Mouse (Mus musculus) gonadal fat pad, adult 2 months (tissue): ENCODE data around the gene Fbxo17. TPM values are rescaled to one million over a fixed set of nuclear protein-coding genes. Genes with fewer than 3 reads are reported as not detected.
A peak's percentile ranks its signal among the peaks of the same experiment; 100 is the strongest.
"Not testable (repeated sequence)": the region's sequence is repeated elsewhere in the genome, so short reads cannot be mapped to it uniquely, and the experiment has no call there.

ENCODE experiments used
- DNase-seq: peaks from one replicate; pipeline ENCODE4 v3.0.0-alpha.2; 2012; ENCODE audit warnings: low read depth
- polyA plus RNA-seq: library from polyadenylated mRNA; depleted of rRNA; stranded (reverse); fragments of >200 nt; gene quantifications from 2 replicates; pipeline ENCODE4 v1.2.3, GENCODE M21; 2012; rRNA removed

The Fbxo17 gene
- 1.5 and 1.6 TPM in 2 replicates for polyA plus RNA-seq

- no peak for DNase-seq
These were observed at the start of gene Fbxo17 for GRCm38 (mm10) chr7:28716590-28717281. TSS of gene Fbxo17 (plus strand) at chr7:28716804.

- no peak for DNase-seq
These were observed 45.4 kb upstream of the Fbxo17 start for GRCm38 (mm10) chr7:28671172-28671571.

- no peak for DNase-seq
These were observed 44.3 kb upstream of the Fbxo17 start for GRCm38 (mm10) chr7:28672276-28672675.

GRCm38 (mm10) chr7:28672786-28673185 lies 43.8 kb upstream of the Fbxo17 start:
- not testable (repeated sequence) for DNase-seq

- DNase-seq, result no peak
These were observed 41.6 kb upstream of the Fbxo17 start for GRCm38 (mm10) chr7:28674994-28675393.

- no peak for DNase-seq
These were observed 40.9 kb upstream of the Fbxo17 start for GRCm38 (mm10) chr7:28675746-28676145.

- no peak for DNase-seq
These were observed 39.6 kb upstream of the Fbxo17 start for GRCm38 (mm10) chr7:28676811-28677541.

- DNase-seq, result no peak
These were observed 39.0 kb upstream of the Fbxo17 start for GRCm38 (mm10) chr7:28677624-28678023.

- DNase-seq, result no peak
These were observed 25.5 kb upstream of the Fbxo17 start for GRCm38 (mm10) chr7:28691075-28691474.

- DNase-seq, result no peak
These were observed 23.9 kb upstream of the Fbxo17 start, which contains the start of gene Fbxo27 for GRCm38 (mm10) chr7:28692545-28693320. TSS of gene Fbxo27 (plus strand) at chr7:28692849.

- DNase-seq, result peak; percentile 90
These were observed 23.2 kb upstream of the Fbxo17 start for GRCm38 (mm10) chr7:28693321-28693966.

- DNase-seq, result no peak
These were observed 22.2 kb upstream of the Fbxo17 start for GRCm38 (mm10) chr7:28694423-28694822.

- no peak for DNase-seq
These were observed 21.6 kb upstream of the Fbxo17 start for GRCm38 (mm10) chr7:28694966-28695511.

GRCm38 (mm10) chr7:28697277-28697676 lies 19.3 kb upstream of the Fbxo17 start:
- DNase-seq, result no peak

- DNase-seq, result no peak
These were observed 16.3 kb upstream of the Fbxo17 start for GRCm38 (mm10) chr7:28700269-28700668.

- DNase-seq, result not testable (repeated sequence)
These were observed 15.3 kb upstream of the Fbxo17 start for GRCm38 (mm10) chr7:28701306-28701705.

GRCm38 (mm10) chr7:28702601-28703143 lies 13.9 kb upstream of the Fbxo17 start:
- DNase-seq, result no peak

- DNase-seq, result no peak
These were observed 7.2 kb upstream of the Fbxo17 start for GRCm38 (mm10) chr7:28709454-28709853.

GRCm38 (mm10) chr7:28710962-28711361 lies 5.6 kb upstream of the Fbxo17 start:
- no peak for DNase-seq

GRCm38 (mm10) chr7:28714667-28715066 lies 1.9 kb upstream of the Fbxo17 start:
- no peak for DNase-seq

- DNase-seq, result no peak
These were observed 1.0 kb upstream of the Fbxo17 start for GRCm38 (mm10) chr7:28715598-28715997.
